Mouse (Mus musculus) lung, embryonic 16.5 days (tissue): ENCODE results near the gene Lman2l. TPM values are rescaled to one million over a fixed set of nuclear protein-coding genes. Genes with fewer than 3 reads are reported as not detected.

Experiments used
- ATAC-seq: fragments of 200-750 bp; cut with Nextera tagmentation; 2 replicates; pipeline ENCODE4 v1.8.0; 2017; ENCODE audit warnings: low read depth, mild to moderate bottlenecking, moderate library complexity
- H3K27ac ChIP-seq: fragments of 300-500 bp; sonication (generic); 2 replicates; pipeline ENCODE4 v1.5.1; 2014; ENCODE audit warnings: mild to moderate bottlenecking, control low read depth, low read length
- H3K27me3 ChIP-seq: fragments of 300-500 bp; sonication (generic); 2 replicates; pipeline ENCODE4 v1.6.1; 2014; ENCODE audit warnings: low read depth, low read length, mixed read lengths; ENCODE audit not compliant: control insufficient read depth, insufficient read depth
- H3K36me3 ChIP-seq: fragments of 300-500 bp; sonication (generic); 2 replicates; pipeline ENCODE4 v1.6.1; 2014; ENCODE audit warnings: low read length; ENCODE audit not compliant: control insufficient read depth, insufficient read depth
- H3K4me1 ChIP-seq: fragments of 300-500 bp; sonication (generic); replicated peaks from 2 replicates; pipeline ENCODE4 v1.6.1; 2014; ENCODE audit warnings: low read length, mixed read lengths; ENCODE audit not compliant: control insufficient read depth, insufficient read depth
- H3K4me2 ChIP-seq: fragments of 300-500 bp; sonication (generic); 2 replicates; pipeline ENCODE4 v1.6.1; 2014; ENCODE audit warnings: low read depth, low read length, control low read depth
- H3K4me3 ChIP-seq: fragments of 300-500 bp; sonication (generic); 2 replicates; pipeline ENCODE4 v1.5.1; 2014; ENCODE audit warnings: mild to moderate bottlenecking, low read length, control low read depth
- H3K9ac ChIP-seq: fragments of 300-500 bp; sonication (generic); 2 replicates; pipeline ENCODE4 v1.6.1; 2014; ENCODE audit warnings: low read length, control low read depth
- H3K9me3 ChIP-seq: fragments of 300-500 bp; sonication (generic); 2 replicates; pipeline ENCODE4 v1.6.1; 2016; ENCODE audit warnings: low read length; ENCODE audit not compliant: control insufficient read depth
- WGBS: fragments of 180-500 bp; shearing (Covaris S2); extraction: QIAGEN DNeasy Blood & Tissue Kit; methylation state at CpG from one replicate; pipeline ENCODE4 v1.1.7; 2014; 5-methylcytosine and 5-hydroxymethylcytosine counted together
- polyA plus RNA-seq: library from polyadenylated mRNA; unstranded; fragments of >200 nt; fragmentation: Nextera tagmentation; extraction: Ambion mirVana; gene quantifications from 2 replicates; pipeline ENCODE4 v1.2.1, GENCODE M21; 2015

Lman2l gene
- polyA plus RNA-seq: 45.6 and 48.5 TPM in 2 replicates

DNA sequence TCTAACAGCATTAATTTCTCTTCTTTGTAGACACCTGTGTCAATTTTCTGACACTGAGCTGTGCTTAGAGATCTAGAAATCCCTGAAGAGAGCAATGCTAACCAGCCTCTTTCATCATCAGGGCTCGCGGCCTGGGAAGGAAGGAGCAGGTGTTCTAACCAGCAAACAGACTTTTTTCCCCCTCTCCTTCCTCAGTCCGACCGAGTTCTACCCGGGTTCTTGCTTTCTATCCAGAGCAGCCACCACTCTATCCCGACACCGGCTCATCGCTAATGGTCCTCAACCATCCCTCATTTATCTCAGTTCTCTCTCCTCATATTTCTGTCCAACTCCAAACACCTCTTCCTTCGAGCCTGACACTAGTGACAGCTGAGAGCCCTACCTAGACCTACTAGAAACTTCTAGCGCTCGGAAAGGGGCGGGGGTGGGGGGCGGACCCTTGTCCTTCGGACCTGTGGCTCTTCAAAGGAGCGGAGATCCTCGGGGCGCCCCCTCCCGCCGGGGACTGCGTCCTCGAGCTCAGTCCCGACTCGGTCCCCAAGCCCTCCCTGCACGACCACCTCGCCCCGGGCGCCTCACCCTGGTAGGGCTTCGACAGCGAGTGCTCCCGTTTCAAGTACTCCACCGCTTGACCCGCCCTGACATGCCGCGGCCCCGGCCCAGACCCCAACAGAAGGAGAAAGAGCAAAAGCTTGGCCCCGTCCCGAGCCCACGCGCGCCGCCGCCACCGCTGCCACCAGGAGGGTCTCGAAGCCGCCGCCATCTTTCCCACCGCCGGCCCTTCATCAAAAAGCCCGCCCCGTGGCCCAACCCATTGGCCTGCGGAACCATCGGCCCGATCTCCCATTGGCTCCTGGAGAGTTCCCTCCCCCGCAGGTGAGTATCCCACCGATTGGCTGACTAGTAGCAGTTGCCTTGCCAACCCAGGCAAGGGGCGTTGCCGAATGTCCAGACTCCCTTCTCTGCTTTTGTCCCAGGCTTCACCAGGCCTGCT lies at the start of gene Lman2l:
TSS of gene Lman2l (minus strand) at position 801 of the 994 bp plus-strand sequence.
- H3K27me3 ChIP-seq: no peaks in the 10 kb centered on the region
- peak within 1 kb of the TSS; percentile 79 for H3K4me2 ChIP-seq
- H3K9me3 ChIP-seq: no peaks in the 10 kb centered on the region
- H3K36me3 ChIP-seq: no peaks in the 10 kb centered on the region
- 0 out of 2 replicates have a peak, but pooled peaks cover 4% of the 10 kb centered on the region for H3K4me1 ChIP-seq
- under 1% methylated on average over 45 of the region's 57 CpGs for WGBS
- peak within 1 kb of the TSS; percentile 83 for H3K4me3 ChIP-seq
- peak within 1 kb of the TSS; percentile 82 for H3K9ac ChIP-seq
- H3K27ac ChIP-seq: peak within 1 kb of the TSS; percentile 76
- ATAC-seq: peak; percentile 99

DNA sequence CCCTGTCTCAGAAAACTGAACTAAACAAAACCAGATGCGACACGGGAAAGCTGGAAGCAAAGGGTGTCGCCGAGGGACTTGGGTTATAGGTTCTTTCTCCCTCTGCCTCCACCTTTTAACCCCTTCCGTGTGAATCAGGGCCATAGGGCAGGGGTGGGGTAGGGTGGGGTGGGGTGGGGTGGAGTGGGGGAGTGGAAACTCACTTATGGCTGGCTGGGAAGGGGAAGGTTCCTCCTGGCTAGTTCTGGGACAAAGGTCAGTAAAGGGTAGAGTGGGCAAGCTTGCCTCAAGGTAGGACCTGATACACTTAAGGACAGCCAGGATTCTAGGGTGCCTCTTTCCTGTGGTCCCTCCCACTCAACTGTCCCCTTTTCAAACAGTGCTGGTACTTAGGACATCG lies 48.2 kb upstream of the Lman2l start:
- no peak overlapping the region for H3K27ac ChIP-seq
- no peaks in the 10 kb centered on the region for H3K9me3 ChIP-seq
- no peaks in the 10 kb centered on the region for H3K27me3 ChIP-seq
- no peaks in the 10 kb centered on the region for H3K36me3 ChIP-seq
- H3K4me3 ChIP-seq: no peak overlapping the region
- WGBS: 67% methylated on average over 6 of the region's 6 CpGs
- no peak overlapping the region for H3K9ac ChIP-seq
- H3K4me2 ChIP-seq: no peak overlapping the region
- no peak for ATAC-seq
- H3K4me1 ChIP-seq: no peaks in the 10 kb centered on the region; the same call in 1 of the 2 replicates

DNA sequence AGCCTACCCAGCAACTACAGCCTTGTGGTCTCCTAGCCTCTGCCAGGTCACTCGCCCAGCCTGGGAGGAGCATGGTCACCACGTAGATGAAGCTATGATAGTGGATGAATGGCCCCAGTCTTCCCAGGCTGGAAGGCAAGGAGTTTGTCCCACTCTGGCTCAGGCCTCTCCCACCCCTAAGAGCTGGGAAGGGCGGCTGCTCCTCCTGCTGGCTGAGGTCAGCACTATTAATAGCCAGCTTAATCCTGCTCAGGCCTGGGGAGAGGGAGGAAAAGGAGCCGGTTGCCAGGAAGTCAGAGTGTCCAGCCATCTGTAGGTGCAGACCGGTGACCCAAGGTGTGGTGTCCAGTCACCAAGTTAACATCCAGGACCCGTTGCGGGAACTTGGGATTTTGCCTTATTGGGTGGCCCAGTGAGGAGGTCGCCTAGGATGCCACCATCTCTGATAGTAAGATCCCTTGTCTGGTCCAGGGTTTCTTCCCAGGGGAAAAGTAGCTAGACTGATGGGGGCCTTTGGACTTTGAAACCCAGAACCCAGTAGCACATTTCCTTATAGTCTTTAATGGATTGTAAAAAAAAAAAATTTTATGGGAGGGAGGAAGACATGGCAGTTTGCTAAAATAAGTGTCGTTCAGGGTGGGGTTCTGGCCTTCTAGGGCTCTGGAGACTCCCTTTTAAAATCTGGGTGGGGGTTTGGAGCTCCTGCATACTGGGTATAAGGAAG lies 47.5 kb upstream of the Lman2l start:
- 35% methylated on average over 9 of the region's 9 CpGs for WGBS
- no peak overlapping the region for H3K27ac ChIP-seq
- H3K27me3 ChIP-seq: no peaks in the 10 kb centered on the region
- peak; percentile 90 for ATAC-seq
- H3K9ac ChIP-seq: no peak overlapping the region
- H3K9me3 ChIP-seq: no peaks in the 10 kb centered on the region
- H3K36me3 ChIP-seq: no peaks in the 10 kb centered on the region
- no peaks in the 10 kb centered on the region; the same call in 1 of the 2 replicates for H3K4me1 ChIP-seq
- H3K4me2 ChIP-seq: no peak overlapping the region
- no peak overlapping the region for H3K4me3 ChIP-seq

DNA sequence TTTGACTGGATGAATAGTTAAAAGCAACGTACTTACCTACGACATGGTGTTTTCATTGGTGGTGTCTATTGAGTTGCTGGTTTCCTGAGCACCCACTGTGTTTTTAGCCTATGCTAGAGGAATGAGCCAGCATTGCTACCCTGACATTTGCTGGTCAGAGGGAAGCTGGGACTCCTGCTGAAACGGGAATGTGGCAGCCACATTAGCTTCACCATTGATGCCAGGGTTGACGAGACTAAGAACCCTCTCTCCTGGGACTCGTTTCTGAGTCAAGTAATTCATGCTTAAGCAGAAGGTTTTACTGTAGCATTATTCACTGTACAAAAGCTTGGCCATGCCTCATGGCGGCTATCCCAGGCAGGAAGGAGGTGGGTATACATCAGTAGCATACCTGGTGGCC lies 44.6 kb upstream of the Lman2l start:
- ATAC-seq: no peak
- H3K27ac ChIP-seq: no peak overlapping the region
- WGBS: 81% methylated on average over 6 of the region's 6 CpGs

DNA sequence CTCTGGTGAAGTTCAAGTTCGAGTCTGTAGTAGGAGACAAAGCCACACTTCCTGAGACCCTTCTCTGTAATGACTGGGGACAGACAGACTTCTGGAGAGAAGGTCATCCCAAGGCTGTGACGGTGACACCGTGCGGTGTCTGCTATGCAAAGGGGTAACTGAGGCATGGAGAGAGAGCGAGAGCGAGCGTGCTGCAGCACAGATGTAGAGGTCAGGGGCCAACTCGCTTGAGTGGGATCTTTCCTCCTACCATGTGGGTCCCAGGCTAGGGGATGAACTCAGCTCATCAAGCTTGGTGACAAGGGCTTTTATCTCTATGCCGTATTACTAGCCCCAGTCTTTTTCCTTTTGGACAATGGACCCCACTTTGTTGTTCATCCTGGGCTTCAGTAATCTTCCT lies 42.0 kb upstream of the Lman2l start:
- ATAC-seq: no peak
- Histone ChIP-seq H3K9ac (no peak overlapping the region), H3K4me3 (no peak overlapping the region), H3K4me1 (peaks cover 3% of the 10 kb centered on the region; the same call in 1 of the 2 replicates), H3K27ac (no peak overlapping the region), H3K9me3 (no peaks in the 10 kb centered on the region), H3K27me3 (no peaks in the 10 kb centered on the region), H3K4me2 (no peak overlapping the region), H3K36me3 (no peaks in the 10 kb centered on the region)
- 92% methylated on average over 9 of the region's 9 CpGs for WGBS

More for the DNA sequence above, 44.6 kb upstream of the Lman2l start:
- H3K9me3 ChIP-seq: no peaks in the 10 kb centered on the region
- no peak overlapping the region for H3K9ac ChIP-seq
- H3K36me3 ChIP-seq: no peaks in the 10 kb centered on the region
- peaks cover 3% of the 10 kb centered on the region; the same call in 1 of the 2 replicates for H3K4me1 ChIP-seq
- H3K27me3 ChIP-seq: no peaks in the 10 kb centered on the region
- no peak overlapping the region for H3K4me2 ChIP-seq
- no peak overlapping the region for H3K4me3 ChIP-seq

DNA sequence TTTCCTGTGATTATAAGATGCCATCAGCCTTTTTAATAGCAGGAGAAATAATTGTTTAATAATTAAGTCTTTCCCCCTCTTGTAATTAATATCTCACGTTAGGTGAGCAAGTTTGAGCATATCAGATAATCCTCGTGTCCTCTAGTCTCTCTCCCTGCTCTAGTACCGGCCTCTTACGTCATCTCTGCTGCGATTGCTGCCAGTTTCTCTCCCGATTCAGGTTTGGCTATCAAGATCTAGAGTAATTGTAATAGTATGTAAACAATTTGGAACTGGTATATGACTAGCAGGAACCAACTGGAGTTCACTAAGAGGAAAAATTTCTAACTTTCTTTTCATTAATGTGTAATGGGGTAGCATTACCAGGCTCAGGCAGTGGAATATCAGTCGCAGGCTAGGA lies 40.0 kb upstream of the Lman2l start:
- Histone ChIP-seq H3K4me1 (peaks cover 5% of the 10 kb centered on the region; the same call in 1 of the 2 replicates), H3K36me3 (no peaks in the 10 kb centered on the region), H3K27ac (no peak overlapping the region), H3K27me3 (no peaks in the 10 kb centered on the region), H3K4me3 (no peak overlapping the region), H3K9me3 (no peaks in the 10 kb centered on the region), H3K9ac (no peak overlapping the region), H3K4me2 (no peak overlapping the region)
- WGBS: 56% methylated on average over 7 of the region's 7 CpGs
- no peak for ATAC-seq

DNA sequence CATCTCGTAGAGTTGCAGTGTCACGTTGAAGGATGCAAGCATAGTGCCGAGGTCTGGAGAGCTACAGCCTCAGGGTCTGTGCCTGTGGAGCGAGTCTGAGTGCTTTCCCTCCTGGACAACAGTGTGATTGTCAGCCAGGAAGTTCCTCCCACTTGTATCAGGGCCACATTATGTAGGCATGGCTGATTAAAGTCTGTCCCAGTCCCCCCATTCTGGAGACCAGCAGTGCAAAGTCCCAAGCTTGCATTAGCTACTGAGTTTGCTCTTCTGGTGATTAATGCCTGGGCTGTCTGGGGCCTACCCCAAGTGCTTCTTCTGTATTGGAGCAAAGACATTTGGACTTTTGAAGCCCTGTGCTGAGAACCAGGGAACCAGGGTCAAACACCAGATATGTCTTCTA lies 38.8 kb upstream of the Lman2l start:
- Histone ChIP-seq H3K36me3 (no peaks in the 10 kb centered on the region), H3K4me3 (no peak overlapping the region), H3K4me1 (peaks cover 6% of the 10 kb centered on the region; the same call in 1 of the 2 replicates), H3K9ac (no peak overlapping the region), H3K27me3 (no peaks in the 10 kb centered on the region), H3K4me2 (no peak overlapping the region), H3K27ac (no peak overlapping the region), H3K9me3 (no peaks in the 10 kb centered on the region)
- 69% methylated on average over 4 of the region's 4 CpGs for WGBS
- no peak for ATAC-seq

DNA sequence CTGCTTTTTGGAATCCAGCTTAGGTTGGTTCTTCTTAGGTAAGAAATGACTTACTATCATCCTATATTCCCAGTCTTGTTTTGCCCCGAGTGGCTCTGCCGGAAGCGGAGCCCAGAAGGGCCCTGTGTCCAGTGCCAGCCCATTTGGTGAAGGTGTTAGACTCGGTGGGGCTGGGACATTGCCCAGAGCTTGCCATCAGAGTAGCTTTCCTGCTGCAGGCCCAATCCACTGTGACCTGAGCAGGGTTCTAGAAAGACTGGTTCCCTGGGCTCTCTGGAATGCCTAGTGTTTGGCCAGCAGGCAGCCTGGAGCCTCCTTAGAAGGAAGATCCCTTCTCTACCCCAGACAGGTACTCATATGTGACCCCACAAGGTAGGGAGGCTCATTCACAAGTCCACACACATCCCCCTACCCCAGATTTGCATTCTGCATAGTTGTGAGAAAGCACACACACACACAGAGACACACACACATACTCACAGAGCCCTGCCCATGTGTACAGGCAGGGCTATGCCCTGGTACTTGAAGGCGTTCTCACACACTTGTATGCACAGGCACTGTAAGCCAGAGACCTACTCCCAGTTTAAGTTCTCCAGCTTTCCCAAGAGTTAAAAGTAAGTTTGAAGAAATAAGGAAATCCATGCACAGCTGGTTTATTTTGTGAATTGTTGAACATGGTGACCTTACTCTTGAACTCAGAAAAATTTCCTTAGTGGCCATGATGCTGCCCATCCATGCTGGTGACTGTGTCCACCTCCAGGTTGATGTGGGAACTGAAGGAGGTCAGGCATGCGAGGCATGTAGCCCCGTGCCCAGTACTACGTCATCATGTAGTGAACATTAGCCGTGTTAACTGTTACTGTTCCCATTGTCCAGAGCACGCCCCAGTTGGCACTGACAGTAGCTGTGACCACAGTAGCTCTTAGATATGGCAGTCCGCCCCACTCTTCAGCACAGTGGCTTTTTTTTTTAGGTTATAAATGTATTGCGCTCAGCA lies 35.1 kb upstream of the Lman2l start:
- Histone ChIP-seq H3K4me2 (no peak overlapping the region), H3K4me1 (peaks cover 30% of the 10 kb centered on the region), H3K27me3 (no peaks in the 10 kb centered on the region), H3K9me3 (no peaks in the 10 kb centered on the region), H3K4me3 (no peak overlapping the region), H3K36me3 (no peaks in the 10 kb centered on the region), H3K27ac (peak overlapping the region; percentile 30), H3K9ac (no peak overlapping the region)
- 67% methylated on average over 12 of the region's 12 CpGs for WGBS
- peak; percentile 59 for ATAC-seq
